ENCODE assay signal across 8 mouse cellular contexts in the genomic region with DNA sequence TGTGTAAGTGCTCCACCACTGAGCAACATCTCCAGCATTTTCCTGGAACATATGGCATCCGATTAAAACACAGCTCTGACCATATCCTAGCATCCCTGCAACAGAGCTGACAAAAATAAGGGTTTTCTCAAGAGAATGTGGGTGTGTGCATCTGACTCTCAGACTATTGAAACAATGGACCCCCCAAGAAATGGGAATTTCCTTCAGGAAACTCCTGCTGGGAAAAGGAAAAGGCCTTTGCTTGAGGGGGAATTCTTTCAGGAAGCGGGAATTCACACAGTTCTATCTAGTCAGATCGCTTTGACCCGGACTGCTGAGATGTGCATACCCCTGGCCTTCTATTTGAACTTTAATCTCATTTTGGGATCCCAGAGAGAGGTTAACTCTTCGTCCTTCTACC. TPM values are rescaled to one million over a fixed set of nuclear protein-coding genes. Genes with fewer than 3 reads are reported as not detected.
DNase-seq lines count a peak whose midpoint lies in the region; ATAC-seq and TF ChIP-seq lines count a peak whose summit lies in the region.

No protein-coding gene starts in this region.

- no peak for ATAC-seq in heart, postnatal 0 days (ENCODE audit: insufficient read depth, low read depth)
- ATAC-seq in liver, embryonic 16.5 days (ENCODE audit: low read depth), result no peak

- 15% methylated on average over 5 of the region's 5 CpGs for WGBS in heart, embryonic 10.5 days
- 32% methylated on average over 5 of the region's 5 CpGs for WGBS in heart, postnatal 0 days
- WGBS in liver, embryonic 16.5 days (ENCODE audit: insufficient replicate concordance), result 41% methylated on average over 5 of the region's 5 CpGs

- H3K4me1 ChIP-seq in heart, embryonic 10.5 days, result peaks cover 65% of the 10 kb centered on the region
- H3K4me1 ChIP-seq in ES-E14 (ENCODE audit: control insufficient read depth in 2 of 2, insufficient read depth in 2 of 2, low read length in 2 of 2, poor library complexity in 1 of 2), result peaks cover 7 to 16% of the 10 kb centered on the region in 2 experiments
- peaks cover 40% of the 10 kb centered on the region for H3K4me1 ChIP-seq in heart, postnatal 0 days (ENCODE audit: control insufficient read depth, insufficient read depth)
- H3K4me1 ChIP-seq in liver, embryonic 16.5 days (ENCODE audit: control insufficient read depth, low read depth, low read length), result peaks cover 31% of the 10 kb centered on the region

- no peak for TF ChIP-seq CTCF in heart, postnatal 0 days (IDR thresholded peaks at IDR 0.05; ENCODE audit: low read depth)

- no peaks in the 10 kb centered on the region for H3K9me3 ChIP-seq in heart, embryonic 10.5 days
- H3K9me3 ChIP-seq in ES-E14 (ENCODE audit: control insufficient read depth, insufficient read depth, low read depth, low read length), result no peaks in the 10 kb centered on the region
- no peaks in the 10 kb centered on the region for H3K9me3 ChIP-seq in heart, postnatal 0 days (replicated peaks; ENCODE audit: control insufficient read depth, low read length)
- no peaks in the 10 kb centered on the region for H3K9me3 ChIP-seq in liver, embryonic 16.5 days (replicated peaks; ENCODE audit: control insufficient read depth, low read length)

- no peak overlapping the region; the same call in 1 of the 2 replicates for H3K9ac ChIP-seq in ES-E14 (ENCODE audit: insufficient read depth, low read depth, low read length, poor library complexity, severe bottlenecking)
- H3K9ac ChIP-seq in heart, postnatal 0 days (replicated peaks; ENCODE audit: low read depth, low read length), result 0 out of 2 replicates have a peak overlapping the region, but pooled peaks have one; percentile 40
- H3K9ac ChIP-seq in liver, embryonic 16.5 days (ENCODE audit: low read depth, low read length), result peak overlapping the region; percentile 98

- no peaks in the 10 kb centered on the region for H3K36me3 ChIP-seq in heart, embryonic 10.5 days
- H3K36me3 ChIP-seq in ES-E14 (ENCODE audit: control insufficient read depth, insufficient read depth, low read length, poor library complexity, severe bottlenecking), result peaks cover 2% of the 10 kb centered on the region
- no peaks in the 10 kb centered on the region for H3K36me3 ChIP-seq in heart, postnatal 0 days (replicated peaks; ENCODE audit: control insufficient read depth, insufficient read depth, low read length)
- H3K36me3 ChIP-seq in liver, embryonic 16.5 days (ENCODE audit: control insufficient read depth, insufficient read depth), result no peaks in the 10 kb centered on the region; the same call in 1 of the 2 replicates

- no peak for TF ChIP-seq EP300 in heart, postnatal 0 days (IDR thresholded peaks at IDR 0.05; ENCODE audit: low read depth)

- DNase-seq in heart, embryonic 10.5 days (ENCODE audit: low spot score), result no peak
- DNase-seq in heart, adult 11 months, result no peak
- no peak for DNase-seq in ES-E14 (ENCODE audit: low read depth, low spot score)
- DNase-seq in heart, postnatal 0 days (ENCODE audit: low spot score), result no peak
- no peak for DNase-seq in adrenal gland, postnatal 14 days
- no peak for DNase-seq in adrenal gland, adult (ENCODE audit: inconsistent age in 2 of 2, low spot score in 1 of 2)
- DNase-seq in lung, postnatal 25 days (ENCODE audit: low spot score), result no peak

- no peaks in the 10 kb centered on the region for H3K27me3 ChIP-seq in heart, embryonic 10.5 days (ENCODE audit: insufficient read depth, poor library complexity, severe bottlenecking)
- no peaks in the 10 kb centered on the region for H3K27me3 ChIP-seq in heart, postnatal 0 days (ENCODE audit: control insufficient read depth, insufficient read depth, low read length)
- H3K27me3 ChIP-seq in liver, embryonic 16.5 days (ENCODE audit: control insufficient read depth, insufficient read depth, low read depth, low read length), result peaks cover 4% of the 10 kb centered on the region

- H3K4me2 ChIP-seq in heart, postnatal 0 days (ENCODE audit: low read depth, low read length), result peak overlapping the region; percentile 88
- peak overlapping the region; percentile 99 for H3K4me2 ChIP-seq in liver, embryonic 16.5 days (ENCODE audit: low read depth, low read length)

- in situ Hi-C loops in ES-E14 (cut with MboI; ENCODE audit: low sequenced_read_pairs in 2 of 2, unreplicated experiment in 2 of 2), result no loop called here

- peak overlapping the region; percentile 99; the same call in 1 of the 2 replicates for H3K27ac ChIP-seq in heart, embryonic 10.5 days
- H3K27ac ChIP-seq in ES-E14 (ENCODE audit: insufficient read depth, low read depth, low read length, poor library complexity, severe bottlenecking), result peak overlapping the region; percentile 93; the same call in 1 of the 2 replicates
- peak overlapping the region; percentile 98 for H3K27ac ChIP-seq in heart, postnatal 0 days (ENCODE audit: low read depth)
- H3K27ac ChIP-seq in liver, embryonic 16.5 days (ENCODE audit: low read length), result peak overlapping the region; percentile 95; the same call in 1 of the 2 replicates

- H3K4me3 ChIP-seq in heart, embryonic 10.5 days, result peak overlapping the region; percentile 98
- peak overlapping the region; percentile 86 to 94; a peak in 3 of 4 replicates for H3K4me3 ChIP-seq in ES-E14 (ENCODE audit: insufficient read depth in 1 of 2, low read depth in 1 of 2, low read length in 2 of 2, poor library complexity in 1 of 2, severe bottlenecking in 1 of 2)
- H3K4me3 ChIP-seq in heart, postnatal 0 days (ENCODE audit: low read depth, low read length), result peak overlapping the region; percentile 99; the same call in 1 of the 2 replicates
- peak overlapping the region; percentile 98 for H3K4me3 ChIP-seq in liver, embryonic 16.5 days (ENCODE audit: low read depth, low read length)

TF ChIP-seq in ES-E14, 5 proteins besides CTCF, POLR2A, EP300 and RAD21:
- TF ChIP-seq ZC3H11A (IDR thresholded peaks at IDR 0.05; ENCODE audit: borderline replicate concordance, low read depth, low read length) (no peak), ZNF384 (IDR thresholded peaks at IDR 0.05; ENCODE audit: low read depth, low read length) (no peak), CHD2 (IDR thresholded peaks at IDR 0.05; ENCODE audit: low read depth, low read length) (no peak), HCFC1 (IDR thresholded peaks at IDR 0.05; ENCODE audit: borderline replicate concordance, insufficient read depth, low read length) (no peak), MAFK (IDR thresholded peaks at IDR 0.05; ENCODE audit: insufficient read depth, low read depth, low read length) (no peak)
TF ChIP-seq in ES-E14: peak in this region for 0.

RNA-seq across cellular contexts. Expression of a gene that starts 0.7 kb away (rescaled TPM):
- polyA plus RNA-seq in heart, embryonic 10.5 days (2016; fragmentation: Nextera tagmentation; extraction: Ambion mirVana), result 10.7 and 13.7 TPM in 2 replicates
- total RNA-seq in ES-E14 (2012; rRNA removed), result 39.3 and 53.4 TPM in 2 replicates
- 28.1 and 35.6 TPM in 2 replicates for total RNA-seq in heart, postnatal 0 days (2014; rRNA removed; ENCODE audit: low replicate concordance)
- polyA plus RNA-seq in heart, postnatal 0 days (2015; fragmentation: Nextera tagmentation; extraction: Ambion mirVana), result 8.5 and 11.9 TPM in 2 replicates
- polyA plus RNA-seq in liver, embryonic 16.5 days (2015; fragmentation: Nextera tagmentation; extraction: Ambion mirVana), result 13.7 and 13.8 TPM in 2 replicates
- 28.7 and 44.7 TPM in 2 replicates for total RNA-seq in adrenal gland, postnatal 14 days (2021)
